12 mouse cellular contexts compared by ENCODE assay signal in genomic region chr11:63466541-63466940, GRCm38 (mm10).
A peak's percentile ranks its signal among the peaks of the same experiment; 100 is the strongest.
DNase-seq lines count a peak whose midpoint lies in the region.
"Had no signal": no experiment of that assay in that cellular context is flagged by ENCODE, and none has a peak within 500 bp of the region (broad histone marks: within the 10 kb centered on the region; RNA-seq: fewer than 3 reads in every experiment).

No protein-coding gene starts in this region.

- peak; percentile 22 for DNase-seq in testis, postnatal 10 days (ENCODE audit: low spot score)
- DNase-seq in testis, postnatal 14 days (ENCODE audit: low spot score): no peak
- peak; percentile 98 for DNase-seq in fat pad, adult 2 months (ENCODE audit: extremely low read depth, low read depth, low spot score)
- DNase-seq in gonadal fat pad, adult 2 months (ENCODE audit: low read depth): peak; percentile 94
- no peak for DNase-seq in right cerebral cortex, postnatal 14 days
- no peak for DNase-seq in lung, postnatal 14 days
- DNase-seq: adrenal gland, adult 2 months; adrenal gland, adult 8-10 months; B cell, adult 2 months; cerebellum, adult 11 months; cerebellum, adult 11-12 months; cerebellum, adult 18-20 months had no signal

Comparison
In these comparisons a context has a peak if more than half of its experiments do, and no peak if none do; other contexts are left out.
1. DNase-seq: peak in testis, postnatal 10 days (single experiment), fat pad, adult 2 months (single experiment) and gonadal fat pad, adult 2 months (single experiment); none in testis, postnatal 14 days (single experiment), right cerebral cortex, postnatal 14 days (single experiment) and lung, postnatal 14 days (single experiment).